ENCODE assay signal across 12 mouse cellular contexts in genomic region chr7:130993907-130994306, GRCm38 (mm10). TPM values are rescaled to one million over a fixed set of nuclear protein-coding genes. Genes with fewer than 3 reads are reported as not detected.
DNase-seq lines count a peak whose midpoint lies in the region; TF ChIP-seq lines count a peak whose summit lies in the region.
"Had no signal": no experiment of that assay in that cellular context is flagged by ENCODE, and none has a peak within 500 bp of the region (broad histone marks: within the 10 kb centered on the region; RNA-seq: fewer than 3 reads in every experiment).

No protein-coding gene starts in this region.

- H3K4me3 ChIP-seq in gastrocnemius, adult 2 months, result no peak overlapping the region
- no peak overlapping the region for H3K4me3 ChIP-seq in forebrain, embryonic 10.5 days

- no peaks in the 10 kb centered on the region for H3K27me3 ChIP-seq in forebrain, embryonic 10.5 days (ENCODE audit: poor library complexity, severe bottlenecking)

- H3K27ac ChIP-seq in gastrocnemius, adult 2 months, result no peak overlapping the region
- H3K27ac ChIP-seq in forebrain, embryonic 10.5 days, result no peak overlapping the region

- no peaks in the 10 kb centered on the region for H3K9me3 ChIP-seq in forebrain, embryonic 10.5 days

- no peak for DNase-seq in gastrocnemius, adult 2 months
- DNase-seq in gastrocnemius, postnatal 25 days, result no peak
- peak; percentile 45 for DNase-seq in lung, postnatal 10 days
- no peak for DNase-seq in lung, postnatal 4 days
- peak; percentile 16 for DNase-seq in WW6 (ENCODE audit: low read depth, low spot score)
- peak; percentile 67 for DNase-seq in retina, embryonic 14.5 days (ENCODE audit: low spot score)
- no peak for DNase-seq in kidney, postnatal 10 days
- no peak for DNase-seq in forebrain, embryonic 10.5 days (ENCODE audit: extremely low spot score, low spot score)

- peak; percentile 76 for TF ChIP-seq CTCF in gastrocnemius, adult 2 months (IDR thresholded peaks at IDR 0.05)

- H3K4me1 ChIP-seq in forebrain, embryonic 10.5 days, result no peaks in the 10 kb centered on the region

- intact Hi-C loops in gastrocnemius, adult 2 months (cut with DNase I), result no loop called here

- H3K36me3 ChIP-seq in forebrain, embryonic 10.5 days (replicated peaks), result no peaks in the 10 kb centered on the region

- WGBS in forebrain, embryonic 10.5 days, result 56% methylated on average over 8 of the region's 8 CpGs

RNA-seq across cellular contexts. Expression of gene Dmbt1, which starts 37.9 kb away (rescaled TPM):
- not detected for total RNA-seq in gastrocnemius, adult 2 months (2021)
- total RNA-seq in gastrocnemius, postnatal 25 days (2021), result not detected
- polyA plus RNA-seq in forebrain, embryonic 10.5 days (2016; fragmentation: Nextera tagmentation; extraction: Ambion mirVana), result not detected in 2 replicates
- total RNA-seq: gastrocnemius, adult 18-20 months; hematopoietic stem cell, adult 5-6 weeks; left cerebral cortex, postnatal 36 days; monocyte, adult 5-6 weeks had no signal

RNA-seq across cellular contexts. Expression of gene Htra1, which starts 58.0 kb away (rescaled TPM):
- 10 to 100 TPM; 23.9 to 32.6 TPM for total RNA-seq in gastrocnemius, adult 2 months (2021)
- 10 to 100 TPM; 31.9 to 34.9 TPM for total RNA-seq in gastrocnemius, postnatal 25 days (2021)
- polyA plus RNA-seq in forebrain, embryonic 10.5 days (2016; fragmentation: Nextera tagmentation; extraction: Ambion mirVana), result 1.4 and 2.1 TPM in 2 replicates
- total RNA-seq: hematopoietic stem cell, adult 5-6 weeks; monocyte, adult 5-6 weeks had no signal

Comparison
In these comparisons a context has a peak if more than half of its experiments do, and no peak if none do; other contexts are left out.
1. DNase-seq: peak in lung, postnatal 10 days (single experiment), WW6 (single experiment) and retina, embryonic 14.5 days (single experiment); none in gastrocnemius, adult 2 months (single experiment), gastrocnemius, postnatal 25 days (single experiment), lung, postnatal 4 days (0 of 2), kidney, postnatal 10 days (single experiment) and forebrain, embryonic 10.5 days (single experiment).